Mouse (Mus musculus) thymus, adult 2 months (tissue): ENCODE measurements around the gene Ctxn2. TPM values are rescaled to one million over a fixed set of nuclear protein-coding genes. Genes with fewer than 3 reads are reported as not detected.

Experiments used
- DNase-seq: peaks from one replicate; pipeline ENCODE4 v3.0.0; 2021
- H3K27ac ChIP-seq: fragments of 200-500 bp; 2 replicates; pipeline ENCODE4 v1.5.1; 2012; ENCODE audit warnings: low read length, control low read depth; ENCODE audit not compliant: control insufficient read depth, insufficient read depth
- H3K27me3 ChIP-seq: fragments of 200-500 bp; 2 replicates; pipeline ENCODE4 v1.6.1; 2012; ENCODE audit warnings: mild to moderate bottlenecking, low read length, moderate library complexity, mixed read lengths; ENCODE audit not compliant: control insufficient read depth, insufficient read depth
- H3K36me3 ChIP-seq: fragments of 200-500 bp; 2 replicates; pipeline ENCODE4 v1.6.1; 2012; ENCODE audit warnings: mild to moderate bottlenecking, low read length, moderate library complexity; ENCODE audit not compliant: control insufficient read depth, insufficient read depth
- H3K4me1 ChIP-seq: fragments of 200-500 bp; replicated peaks from 2 replicates; pipeline ENCODE4 v1.6.1; 2012; ENCODE audit warnings: low read length; ENCODE audit not compliant: control insufficient read depth, insufficient read depth
- H3K4me3 ChIP-seq: fragments of 200-500 bp; 2 replicates; pipeline ENCODE4 v1.5.1; 2012; ENCODE audit warnings: mild to moderate bottlenecking, low read length, control low read depth, moderate library complexity; ENCODE audit not compliant: control insufficient read depth, insufficient read depth
- CTCF ChIP-seq: fragments of 200-500 bp; IDR thresholded peaks from 2 replicates; pipeline ENCODE4 v1.5.1; 2012; ENCODE audit warnings: mild to moderate bottlenecking, control low read depth, low read length, moderate library complexity, borderline replicate concordance; ENCODE audit not compliant: control insufficient read depth, poor library complexity, insufficient read depth; ENCODE audit errors: extremely low read depth
- POLR2A ChIP-seq: fragments of 200-500 bp; IDR thresholded peaks from 2 replicates; pipeline ENCODE4 v1.6.1; 2012; ENCODE audit warnings: mild to moderate bottlenecking, low read length, control low read depth, moderate library complexity; ENCODE audit not compliant: control insufficient read depth, poor library complexity, insufficient read depth; ENCODE audit errors: extremely low read depth
- WGBS: fragments of 180-500 bp; shearing (Covaris S2); methylation state at CpG from one replicate; pipeline ENCODE4 v1.1.7; 2018; 5-methylcytosine and 5-hydroxymethylcytosine counted together
- polyA plus RNA-seq: library from polyadenylated mRNA; depleted of rRNA; stranded (reverse); fragments of >200 nt; gene quantifications from 2 replicates; pipeline ENCODE4 v1.2.3, GENCODE M21; 2012

The Ctxn2 gene
- polyA plus RNA-seq, 1 experiment, result not detected

- Histone ChIP-seq H3K27me3 (no peaks in the 10 kb centered on the region), H3K4me1 (no peaks in the 10 kb centered on the region), H3K27ac (no peak overlapping the region), H3K4me3 (no peak overlapping the region), H3K36me3 (no peaks in the 10 kb centered on the region)
- no peak for TF ChIP-seq POLR2A
- no peak for TF ChIP-seq CTCF
- DNase-seq, result no peak
Observed at GRCm38 (mm10) chr2:125142336-125142735, 5.8 kb downstream of the Ctxn2 start.

- WGBS, result 95% methylated on average over 6 of the region's 6 CpGs
- no peak for TF ChIP-seq CTCF
- TF ChIP-seq POLR2A, result no peak
- no peak for DNase-seq
- Histone ChIP-seq H3K27me3 (no peaks in the 10 kb centered on the region), H3K36me3 (no peaks in the 10 kb centered on the region), H3K27ac (no peak within 1 kb of the TSS), H3K4me1 (no peaks in the 10 kb centered on the region), H3K4me3 (no peak within 1 kb of the TSS)
Observed at GRCm38 (mm10) chr2:125152388-125152787, 15.9 kb downstream of the Ctxn2 start, which contains the start of gene Slc12a1. Slc12a1 (plus strand) TSS chr2:125152505.

GRCm38 (mm10) chr2:125154294-125154693, 17.8 kb downstream of the Ctxn2 start:
- H3K36me3 ChIP-seq, result no peaks in the 10 kb centered on the region
- no peak for DNase-seq
- H3K27me3 ChIP-seq, result no peaks in the 10 kb centered on the region
- WGBS, result 92% methylated on average over 9 of the region's 9 CpGs
- H3K4me3 ChIP-seq, result no peak overlapping the region
- TF ChIP-seq POLR2A (no peak), CTCF (no peak)
- no peaks in the 10 kb centered on the region for H3K4me1 ChIP-seq
- H3K27ac ChIP-seq, result no peak overlapping the region

- no peak for DNase-seq
- Histone ChIP-seq H3K27ac (no peak overlapping the region), H3K27me3 (no peaks in the 10 kb centered on the region), H3K36me3 (no peaks in the 10 kb centered on the region), H3K4me3 (no peak overlapping the region), H3K4me1 (no peaks in the 10 kb centered on the region)
- TF ChIP-seq POLR2A (no peak), CTCF (no peak)
- 47% methylated on average over 2 of the region's 2 CpGs for WGBS
Observed at GRCm38 (mm10) chr2:125155504-125155903, 19.0 kb downstream of the Ctxn2 start.

DNA sequence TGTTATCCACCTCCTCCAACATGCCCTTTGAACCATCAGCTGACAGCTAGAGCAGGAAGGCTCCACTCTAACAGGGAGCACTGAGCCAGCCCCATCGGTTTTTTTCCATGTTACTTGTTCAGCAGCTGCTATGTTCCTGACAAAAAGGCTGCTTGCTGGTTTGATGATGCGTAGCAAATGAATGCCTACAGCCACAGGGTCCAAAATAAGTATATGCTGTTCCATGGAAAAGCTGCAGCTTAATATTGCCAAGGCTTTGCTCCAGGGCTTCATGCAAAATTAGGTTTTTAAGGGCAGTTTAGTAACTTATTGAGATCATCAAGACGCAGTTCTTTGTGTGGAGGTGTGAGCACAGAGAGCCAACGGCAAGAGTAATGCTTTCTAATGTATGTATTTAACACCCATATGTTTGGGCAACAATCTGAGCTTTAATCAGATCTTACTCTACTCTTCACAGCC, 25.5 kb downstream of the Ctxn2 start:
- no peak for DNase-seq
- 85% methylated on average over 4 of the region's 4 CpGs for WGBS
- H3K4me1 ChIP-seq, result no peaks in the 10 kb centered on the region
- no peak overlapping the region for H3K27ac ChIP-seq
- H3K27me3 ChIP-seq, result no peaks in the 10 kb centered on the region
- no peak for TF ChIP-seq POLR2A
- no peak for TF ChIP-seq CTCF
- H3K4me3 ChIP-seq, result no peak overlapping the region
- no peaks in the 10 kb centered on the region for H3K36me3 ChIP-seq

DNA sequence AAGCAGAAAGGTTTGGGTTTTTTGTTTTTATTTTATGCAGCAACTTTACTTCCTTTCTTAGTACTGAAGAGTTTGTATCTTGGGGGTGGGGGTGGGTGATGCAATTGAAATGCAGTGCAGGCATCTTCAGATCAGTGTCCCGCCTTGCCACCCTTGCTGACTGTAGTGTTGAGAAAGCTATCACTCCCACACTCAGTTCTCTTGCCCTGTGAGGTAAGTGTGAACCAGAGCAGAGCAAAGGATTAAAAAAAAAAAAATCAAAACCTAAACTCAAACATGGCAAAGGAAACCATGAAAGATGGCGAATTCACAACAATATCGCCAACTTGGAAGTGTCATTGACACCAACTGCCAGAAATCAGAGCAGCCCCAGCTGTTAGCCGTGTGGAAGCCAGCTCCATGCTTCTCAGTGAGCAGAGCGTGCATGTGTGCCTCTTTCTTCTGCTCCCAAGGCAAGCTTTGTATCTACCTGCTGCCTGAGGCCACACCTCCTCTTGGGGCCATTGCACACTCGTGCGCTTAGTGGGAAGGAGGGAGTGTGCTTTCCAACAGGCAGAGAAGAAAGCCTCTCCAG, 41.8 kb downstream of the Ctxn2 start:
- H3K27ac ChIP-seq, result no peak overlapping the region
- no peaks in the 10 kb centered on the region for H3K4me1 ChIP-seq
- no peaks in the 10 kb centered on the region for H3K36me3 ChIP-seq
- H3K27me3 ChIP-seq, result no peaks in the 10 kb centered on the region
- DNase-seq, result no peak
- no peak overlapping the region for H3K4me3 ChIP-seq
- no peak for TF ChIP-seq CTCF
- 89% methylated on average over 7 of the region's 7 CpGs for WGBS

- no peaks in the 10 kb centered on the region for H3K4me1 ChIP-seq
- TF ChIP-seq POLR2A (no peak), CTCF (no peak)
- DNase-seq, result no peak
- 94% methylated on average over 11 of the region's 11 CpGs for WGBS
- no peak overlapping the region for H3K4me3 ChIP-seq
- no peaks in the 10 kb centered on the region for H3K36me3 ChIP-seq
- no peaks in the 10 kb centered on the region for H3K27me3 ChIP-seq
- H3K27ac ChIP-seq, result no peak overlapping the region
Observed at GRCm38 (mm10) chr2:125187904-125188303, 51.4 kb downstream of the Ctxn2 start.
